Mouse (Mus musculus): ENCODE data around the gene Gjc1.

Gene Gjc1

GRCm38 (mm10) chr11:102770662-102771435 lies 48.7 kb downstream of the Gjc1 start:
- peak; percentile 89 for DNase-seq

GRCm38 (mm10) chr11:102769993-102770661 lies 49.4 kb downstream of the Gjc1 start:
- DNase-seq, result peak; percentile 86

GRCm38 (mm10) chr11:102769141-102769540 lies 50.4 kb downstream of the Gjc1 start:
- DNase-seq, result no peak

- DNase-seq, result no peak
Observed at GRCm38 (mm10) chr11:102767055-102767670, 52.3 kb downstream of the Gjc1 start.

- DNase-seq, result no peak
Observed at GRCm38 (mm10) chr11:102765416-102765815, 54.1 kb downstream of the Gjc1 start.

GRCm38 (mm10) chr11:102763009-102763767 lies 56.3 kb downstream of the Gjc1 start:
- DNase-seq, result peak; percentile 83

- DNase-seq, result peak; percentile 87
Observed at GRCm38 (mm10) chr11:102762248-102762647, 57.3 kb downstream of the Gjc1 start.

GRCm38 (mm10) chr11:102761309-102762210 lies 57.9 kb downstream of the Gjc1 start, which contains the start of gene Adam11:
Gene Adam11, plus strand, starts transcription at chr11:102761439.
- DNase-seq, result no peak

GRCm38 (mm10) chr11:102760805-102761308 lies 58.6 kb downstream of the Gjc1 start:
- peak; percentile 83 for DNase-seq

GRCm38 (mm10) chr11:102758977-102759376 lies 60.5 kb downstream of the Gjc1 start:
- DNase-seq, result no peak

GRCm38 (mm10) chr11:102755391-102755790 lies 64.1 kb downstream of the Gjc1 start:
- DNase-seq, result no peak

GRCm38 (mm10) chr11:102754416-102754815 lies 65.1 kb downstream of the Gjc1 start:
- no peak for DNase-seq

GRCm38 (mm10) chr11:102753591-102754324 lies 65.7 kb downstream of the Gjc1 start:
- DNase-seq, result no peak

GRCm38 (mm10) chr11:102752896-102753590 lies 66.5 kb downstream of the Gjc1 start:
- DNase-seq, result no peak

GRCm38 (mm10) chr11:102749712-102750111 lies 69.8 kb downstream of the Gjc1 start:
- DNase-seq, result no peak
